Mouse (Mus musculus): ENCODE measurements at regions not wholly inside any gene's neighbourhood (a gene's known extent, or its start where the extent isn't known, plus 50 kb on each side); places are given as distances from the start of the nearest gene placed in this dataset.

DNA sequence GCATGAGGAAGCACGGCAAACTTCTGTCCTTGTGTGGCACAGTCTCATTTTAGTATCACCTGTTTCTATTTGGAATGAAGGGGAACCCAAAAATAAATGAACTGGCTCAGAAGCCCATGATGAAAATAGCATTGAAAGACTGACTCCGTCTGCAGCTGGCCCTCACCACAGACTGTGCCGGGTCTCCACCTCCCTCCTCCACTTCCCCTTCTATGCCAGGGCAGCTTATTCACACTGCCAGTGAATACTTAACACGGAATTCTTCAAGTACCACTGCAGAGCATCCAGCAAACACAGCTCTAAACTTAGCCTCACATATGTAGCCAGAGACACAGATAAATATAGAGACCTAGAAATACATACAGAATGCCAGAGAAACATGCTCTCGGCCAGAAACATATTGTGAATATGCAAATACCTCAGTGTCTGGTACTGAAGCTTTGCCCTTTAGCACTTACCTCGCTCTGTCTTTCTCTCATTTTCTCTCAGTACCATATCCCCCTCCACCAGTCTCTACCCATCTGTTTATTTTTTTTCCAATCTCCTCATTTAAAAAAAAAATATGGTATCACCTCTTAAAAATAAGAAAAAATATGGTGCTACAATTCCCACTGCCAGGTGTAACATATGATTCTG, 311.8 kb downstream of the Olfr1505 start:
- no peak overlapping the region for H3K27ac ChIP-seq
- no peaks in the 10 kb centered on the region for H3K36me3 ChIP-seq
- H3K4me1 ChIP-seq: no peaks in the 10 kb centered on the region
- no peak for ATAC-seq (ENCODE audit: low FRiP score)
- no peak overlapping the region for H3K9ac ChIP-seq
- no peak overlapping the region for H3K4me2 ChIP-seq (replicated peaks)
- H3K27me3 ChIP-seq: no peaks in the 10 kb centered on the region
- H3K4me3 ChIP-seq: no peak overlapping the region
- no peaks in the 10 kb centered on the region for H3K9me3 ChIP-seq (replicated peaks)
- WGBS: 73% methylated on average over 6 of the region's 6 CpGs

DNA sequence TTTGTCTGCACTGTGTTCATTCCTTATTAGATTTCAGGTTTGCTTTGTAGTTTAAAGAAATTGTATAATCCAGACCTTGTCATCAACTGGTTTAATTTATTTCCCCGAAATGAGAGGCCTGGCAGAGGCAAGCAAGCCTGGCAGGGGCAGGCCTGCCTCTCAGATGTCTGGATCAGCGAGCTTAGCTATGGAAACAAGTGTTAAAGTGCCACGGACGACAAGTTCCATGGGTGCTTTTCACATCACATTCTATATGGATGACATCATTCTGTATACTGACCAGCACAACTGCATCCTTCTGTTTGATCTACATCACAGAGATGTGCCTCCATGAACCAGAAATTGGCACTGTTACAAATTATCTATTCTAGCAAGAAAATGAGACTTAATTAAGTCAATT, 312.5 kb downstream of the Olfr1505 start:
- WGBS: 50% methylated on average over 4 of the region's 4 CpGs
- ATAC-seq (ENCODE audit: low FRiP score): no peak
- Histone ChIP-seq H3K9ac (no peak overlapping the region), H3K4me1 (no peaks in the 10 kb centered on the region), H3K9me3 (replicated peaks) (no peaks in the 10 kb centered on the region), H3K4me2 (replicated peaks) (no peak overlapping the region), H3K27ac (no peak overlapping the region), H3K36me3 (no peaks in the 10 kb centered on the region), H3K27me3 (no peaks in the 10 kb centered on the region), H3K4me3 (no peak overlapping the region)

DNA sequence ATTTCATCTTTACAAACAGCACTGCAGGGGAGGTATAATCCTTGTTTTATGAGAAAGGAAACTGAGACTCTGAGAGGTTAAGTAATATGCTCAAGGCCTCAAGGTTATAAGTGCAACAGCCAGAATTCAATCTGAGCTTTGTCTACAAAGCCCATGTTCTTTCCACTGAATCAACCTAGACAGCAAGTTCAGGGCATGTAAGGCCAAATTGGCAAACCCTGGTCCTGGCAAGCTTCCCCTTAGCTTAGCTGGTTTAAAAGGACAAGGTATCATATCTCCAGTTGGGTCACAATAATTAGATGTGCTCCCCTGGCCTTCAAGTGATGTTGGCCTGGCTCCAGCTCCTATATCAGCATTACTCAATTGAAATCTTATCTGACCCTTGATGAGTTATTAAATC, 313.2 kb downstream of the Olfr1505 start:
- Histone ChIP-seq H3K27me3 (no peaks in the 10 kb centered on the region), H3K9me3 (replicated peaks) (no peaks in the 10 kb centered on the region), H3K4me1 (no peaks in the 10 kb centered on the region), H3K36me3 (no peaks in the 10 kb centered on the region), H3K4me2 (replicated peaks) (no peak overlapping the region), H3K9ac (no peak overlapping the region), H3K27ac (no peak overlapping the region), H3K4me3 (no peak overlapping the region)
- ATAC-seq (ENCODE audit: low FRiP score): no peak

DNA sequence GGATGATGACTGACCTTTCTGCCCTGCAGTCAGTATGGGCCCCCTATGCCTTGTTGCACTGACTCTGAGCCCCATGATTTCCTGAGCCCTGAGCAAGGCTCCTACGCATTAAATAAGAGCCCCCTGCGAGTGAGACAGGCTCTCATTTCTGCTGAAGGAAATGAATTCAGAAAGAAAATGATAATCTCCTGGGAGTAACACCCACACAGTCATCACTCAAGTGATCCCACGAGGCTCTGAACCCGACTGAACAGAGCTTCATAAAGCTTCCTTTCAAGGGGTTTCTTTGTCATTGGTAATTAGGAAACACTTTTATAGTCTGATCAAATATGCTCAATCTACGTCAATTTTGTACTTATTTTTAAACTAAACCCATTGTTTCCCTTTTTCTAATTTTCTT, 330.2 kb downstream of the Olfr1505 start:
- no peaks in the 10 kb centered on the region for H3K36me3 ChIP-seq
- H3K27me3 ChIP-seq: no peaks in the 10 kb centered on the region
- WGBS: 42% methylated on average over 5 of the region's 5 CpGs
- no peak overlapping the region for H3K27ac ChIP-seq
- ATAC-seq (ENCODE audit: low FRiP score): no peak
- no peak overlapping the region for H3K9ac ChIP-seq
- H3K9me3 ChIP-seq (replicated peaks): no peaks in the 10 kb centered on the region
- H3K4me3 ChIP-seq: no peak overlapping the region
- H3K4me2 ChIP-seq (replicated peaks): no peak overlapping the region
- H3K4me1 ChIP-seq: peaks cover 22% of the 10 kb centered on the region

DNA sequence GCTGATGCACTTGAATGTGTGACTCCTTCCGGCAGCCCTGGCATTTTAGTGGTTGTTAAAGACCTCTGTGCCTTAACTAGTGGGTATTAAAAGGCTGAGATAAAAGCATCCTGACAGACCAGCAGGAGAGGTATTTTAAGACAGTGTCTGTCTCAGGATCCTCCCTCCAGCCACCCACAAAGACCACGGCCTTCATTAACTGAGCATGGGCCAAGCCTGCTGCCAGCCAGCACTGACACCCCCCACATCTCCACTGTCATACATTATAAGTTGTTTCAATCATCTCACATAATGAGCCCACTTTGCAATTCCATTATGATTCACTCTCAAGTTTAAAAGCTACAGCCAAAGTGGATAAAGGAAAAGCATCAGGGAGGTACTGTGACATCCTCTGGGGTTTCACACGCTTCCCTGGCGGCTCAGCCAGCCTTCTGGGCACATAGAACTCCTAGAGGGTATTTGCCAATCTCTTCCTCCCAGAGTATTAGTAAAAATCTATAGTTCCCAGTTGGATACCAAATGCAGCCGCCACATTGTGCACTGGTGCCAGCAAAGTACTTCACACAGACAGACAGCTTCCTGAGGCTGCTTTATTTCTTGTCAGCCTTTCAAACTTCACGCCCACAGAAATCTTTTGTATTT, 333.8 kb downstream of the Olfr1505 start:
- 49% methylated on average over 6 of the region's 6 CpGs for WGBS
- Histone ChIP-seq H3K36me3 (no peaks in the 10 kb centered on the region), H3K27ac (no peak overlapping the region), H3K4me2 (replicated peaks) (no peak overlapping the region), H3K9me3 (replicated peaks) (no peaks in the 10 kb centered on the region), H3K27me3 (no peaks in the 10 kb centered on the region), H3K4me1 (peaks cover 12% of the 10 kb centered on the region; the same call in 1 of the 2 replicates), H3K4me3 (no peak overlapping the region), H3K9ac (no peak overlapping the region)
- ATAC-seq (ENCODE audit: low FRiP score): peak; percentile 38; the same call in 1 of the 2 replicates

DNA sequence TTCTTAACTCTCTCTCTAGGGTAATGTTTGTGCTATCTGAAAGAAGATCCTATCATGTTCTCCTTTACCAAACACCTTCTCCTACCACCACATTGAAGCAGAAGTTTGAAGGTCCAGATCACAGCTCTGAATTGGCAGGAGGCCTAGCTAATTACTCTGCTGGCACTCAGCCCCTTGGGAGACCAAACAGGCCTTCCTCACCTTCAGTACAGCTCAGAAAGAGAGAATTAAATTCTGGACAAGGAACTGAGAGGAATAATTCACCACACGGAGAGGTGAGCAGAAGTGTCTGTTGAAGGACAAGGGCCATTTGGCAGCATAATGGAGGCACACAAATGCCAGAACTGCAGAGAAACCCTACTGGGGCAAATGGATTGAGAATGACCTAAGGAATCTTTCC, 334.6 kb downstream of the Olfr1505 start:
- Histone ChIP-seq H3K27me3 (no peaks in the 10 kb centered on the region), H3K4me1 (peaks cover 12% of the 10 kb centered on the region; the same call in 1 of the 2 replicates), H3K9ac (no peak overlapping the region), H3K4me3 (no peak overlapping the region), H3K4me2 (replicated peaks) (no peak overlapping the region), H3K27ac (no peak overlapping the region), H3K9me3 (replicated peaks) (no peaks in the 10 kb centered on the region), H3K36me3 (no peaks in the 10 kb centered on the region)
- 58% methylated on average over 1 of the region's 1 CpGs for WGBS
- no peak for ATAC-seq (ENCODE audit: low FRiP score)

DNA sequence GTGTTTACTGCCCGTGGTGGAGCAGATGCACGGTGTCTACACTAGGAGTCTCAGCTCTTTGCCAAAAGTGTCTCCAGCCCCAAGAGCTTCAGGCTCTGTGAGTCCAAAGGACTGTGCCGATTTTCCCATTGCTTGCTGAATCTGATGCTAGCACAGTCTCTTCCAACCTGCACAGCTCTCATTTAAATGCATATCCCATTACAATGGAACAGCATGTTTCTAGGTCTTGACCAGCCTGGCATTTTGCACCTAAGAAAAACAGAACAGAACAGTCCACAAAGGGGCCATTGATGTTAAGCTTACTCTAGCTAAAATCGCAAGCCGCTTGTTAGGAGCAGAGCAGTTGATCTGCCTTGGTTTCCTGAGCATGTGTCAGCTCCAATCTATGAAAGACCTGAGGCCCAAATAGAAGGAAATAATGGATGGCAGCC, 339.2 kb downstream of the Tle4 start:
- H3K27ac ChIP-seq: no peak overlapping the region
- 25% methylated on average over 5 of the region's 5 CpGs for WGBS
- no peak overlapping the region for H3K4me3 ChIP-seq
- H3K9me3 ChIP-seq (replicated peaks): no peaks in the 10 kb centered on the region
- peak; percentile 66 for ATAC-seq (ENCODE audit: low FRiP score)
- H3K9ac ChIP-seq: no peak overlapping the region
- H3K36me3 ChIP-seq: no peaks in the 10 kb centered on the region
- H3K27me3 ChIP-seq: no peaks in the 10 kb centered on the region
- no peak overlapping the region for H3K4me2 ChIP-seq (replicated peaks)
- H3K4me1 ChIP-seq: peaks cover 13% of the 10 kb centered on the region

DNA sequence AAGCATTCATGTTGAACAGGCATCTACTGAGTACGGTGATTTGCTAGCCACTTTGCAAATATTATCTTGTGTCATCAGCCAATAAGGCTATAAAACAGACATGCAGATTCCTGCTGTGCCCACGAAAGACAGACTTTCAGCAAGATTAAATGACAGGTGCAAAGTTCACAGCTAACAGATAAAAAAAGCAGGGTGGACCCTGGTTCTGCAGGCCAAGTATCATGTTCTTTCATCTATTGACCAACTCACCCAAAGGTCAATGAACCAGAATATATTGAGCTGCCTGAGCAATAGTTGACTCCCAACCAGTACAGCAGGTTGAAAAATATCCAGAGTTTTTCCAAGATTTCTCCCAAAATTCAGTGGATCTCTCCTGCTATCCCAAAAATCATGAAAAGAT, 338.6 kb downstream of the Tle4 start:
- peaks cover 13% of the 10 kb centered on the region for H3K4me1 ChIP-seq
- no peak overlapping the region for H3K27ac ChIP-seq
- no peak for ATAC-seq (ENCODE audit: low FRiP score)
- no peak overlapping the region for H3K9ac ChIP-seq
- H3K36me3 ChIP-seq: no peaks in the 10 kb centered on the region
- no peak overlapping the region for H3K4me2 ChIP-seq (replicated peaks)
- H3K9me3 ChIP-seq (replicated peaks): no peaks in the 10 kb centered on the region
- no peak overlapping the region for H3K4me3 ChIP-seq
- H3K27me3 ChIP-seq: no peaks in the 10 kb centered on the region
- WGBS: 15% methylated on average over 2 of the region's 2 CpGs

DNA sequence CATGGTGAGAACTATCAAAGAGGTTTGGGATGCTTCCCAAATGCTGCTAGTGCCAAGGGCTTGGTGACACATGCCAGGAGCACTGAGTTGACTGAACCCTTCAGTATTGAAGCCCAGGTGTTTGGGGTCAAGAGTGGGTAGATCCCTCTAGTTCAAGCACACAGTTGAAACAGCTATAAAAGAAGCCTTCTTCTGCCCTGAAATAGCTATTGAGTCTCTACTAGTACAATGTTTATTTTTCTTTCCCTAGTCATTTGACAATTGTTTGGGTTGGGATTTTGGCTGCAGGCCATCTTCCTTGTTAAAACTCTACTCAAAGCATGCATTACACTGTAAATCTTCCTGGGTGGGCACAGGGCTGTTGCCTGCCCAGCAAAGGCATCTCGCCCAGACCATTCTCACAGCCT, 308.5 kb downstream of the Tle4 start:
- H3K9ac ChIP-seq: no peak overlapping the region
- H3K4me1 ChIP-seq: 0 out of 2 replicates have a peak, but pooled peaks cover 2% of the 10 kb centered on the region
- no peaks in the 10 kb centered on the region for H3K36me3 ChIP-seq
- no peak overlapping the region for H3K4me2 ChIP-seq (replicated peaks)
- H3K27me3 ChIP-seq: no peaks in the 10 kb centered on the region
- H3K27ac ChIP-seq: no peak overlapping the region
- no peak for ATAC-seq (ENCODE audit: low FRiP score)
- H3K4me3 ChIP-seq: no peak overlapping the region
- H3K9me3 ChIP-seq (replicated peaks): no peaks in the 10 kb centered on the region
- 66% methylated on average over 1 of the region's 1 CpGs for WGBS

DNA sequence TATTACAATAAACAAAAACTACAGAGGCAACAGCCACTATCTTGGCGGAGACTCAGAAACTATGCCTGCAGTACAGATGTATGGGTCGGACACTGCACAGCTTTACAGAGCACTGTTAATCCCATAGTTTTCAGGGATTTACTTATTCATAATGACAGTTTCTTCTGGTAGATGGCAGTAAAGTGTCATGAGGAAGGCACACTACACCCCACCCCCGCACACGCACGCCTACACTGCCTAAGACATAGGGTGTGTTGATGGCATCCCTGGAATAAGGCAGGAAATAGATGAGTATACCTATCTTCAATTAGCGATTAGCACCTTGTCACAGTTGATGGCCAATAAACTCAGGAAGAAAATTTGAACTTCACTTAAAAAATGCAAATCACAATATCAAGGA, 306.9 kb downstream of the Tle4 start:
- Histone ChIP-seq H3K27me3 (no peaks in the 10 kb centered on the region), H3K27ac (no peak overlapping the region), H3K9ac (no peak overlapping the region), H3K4me3 (no peak overlapping the region), H3K36me3 (no peaks in the 10 kb centered on the region), H3K9me3 (replicated peaks) (no peaks in the 10 kb centered on the region), H3K4me1 (0 out of 2 replicates have a peak, but pooled peaks cover 2% of the 10 kb centered on the region), H3K4me2 (replicated peaks) (no peak overlapping the region)
- WGBS: 86% methylated on average over 6 of the region's 6 CpGs
- no peak for ATAC-seq (ENCODE audit: low FRiP score)

DNA sequence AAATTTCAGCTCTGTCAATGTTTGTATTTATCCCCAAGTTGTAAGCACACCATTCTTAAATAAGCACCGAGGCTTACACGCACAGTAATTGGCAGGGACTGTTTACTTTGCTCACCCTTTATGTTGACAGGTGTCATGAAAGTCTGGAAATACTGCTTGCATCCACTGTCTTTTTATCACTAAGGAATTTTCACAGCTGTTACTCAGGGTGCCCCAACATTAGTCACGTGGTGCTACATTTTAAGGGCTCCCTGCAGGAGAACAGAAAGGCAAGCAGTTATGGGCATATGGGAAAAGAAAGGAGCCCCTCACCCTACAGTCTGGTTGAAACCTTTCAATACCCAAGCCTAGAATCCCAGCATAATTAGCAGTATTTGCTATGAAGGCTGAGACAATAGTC, 304.7 kb downstream of the Tle4 start:
- WGBS: 65% methylated on average over 3 of the region's 3 CpGs
- Histone ChIP-seq H3K4me3 (no peak overlapping the region), H3K27ac (no peak overlapping the region), H3K9ac (no peak overlapping the region), H3K27me3 (no peaks in the 10 kb centered on the region), H3K4me1 (0 out of 2 replicates have a peak, but pooled peaks cover 2% of the 10 kb centered on the region), H3K36me3 (no peaks in the 10 kb centered on the region), H3K4me2 (replicated peaks) (no peak overlapping the region), H3K9me3 (replicated peaks) (no peaks in the 10 kb centered on the region)
- ATAC-seq (ENCODE audit: low FRiP score): no peak

DNA sequence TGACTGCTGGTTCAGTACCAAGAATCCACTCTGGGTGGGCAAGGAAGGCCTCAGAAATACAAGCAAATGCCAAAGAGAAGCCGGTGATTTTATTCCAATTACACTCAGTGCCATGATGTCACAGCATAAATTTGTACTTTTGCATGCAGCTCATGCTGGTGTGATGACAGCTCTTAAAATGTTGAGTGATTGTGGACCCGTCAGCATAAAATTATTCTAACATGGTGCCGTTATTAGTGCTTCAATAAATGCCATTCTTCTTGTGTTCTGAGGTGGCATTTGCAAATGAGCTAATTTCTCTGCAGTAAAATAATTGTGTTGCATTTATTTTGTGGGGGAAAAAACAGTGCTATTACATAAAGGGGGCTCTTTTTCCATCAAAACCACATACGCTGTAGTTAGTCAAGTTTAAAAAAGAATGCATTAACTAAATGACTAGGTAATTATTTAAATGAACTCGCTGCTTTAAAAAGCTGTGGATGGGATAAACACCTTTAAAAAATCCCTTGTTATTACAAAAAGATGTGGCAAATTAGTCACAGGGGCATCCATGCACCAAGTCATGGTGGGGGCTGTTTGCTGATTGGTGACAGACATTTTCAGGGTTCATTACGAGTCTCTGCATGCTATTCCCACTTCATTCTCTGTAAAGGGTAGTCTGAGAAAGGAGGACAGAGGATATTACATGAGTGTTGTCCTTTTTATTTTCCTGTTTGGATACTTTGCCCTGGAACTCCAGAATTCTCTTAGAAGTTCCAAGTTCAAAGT, 296.5 kb downstream of the Tle4 start:
- 70% methylated on average over 6 of the region's 6 CpGs for WGBS
- H3K4me2 ChIP-seq (replicated peaks): no peak overlapping the region
- H3K4me3 ChIP-seq: no peak overlapping the region
- no peaks in the 10 kb centered on the region for H3K4me1 ChIP-seq
- H3K9me3 ChIP-seq (replicated peaks): no peaks in the 10 kb centered on the region
- no peaks in the 10 kb centered on the region for H3K36me3 ChIP-seq
- no peak overlapping the region for H3K9ac ChIP-seq
- no peak overlapping the region for H3K27ac ChIP-seq
- H3K27me3 ChIP-seq: no peaks in the 10 kb centered on the region
- no peak for ATAC-seq (ENCODE audit: low FRiP score)

Measured in hindbrain, embryonic 12.5 days (tissue).